Mouse (Mus musculus): ENCODE measurements around the gene Loxl3.

Loxl3 gene

DNA sequence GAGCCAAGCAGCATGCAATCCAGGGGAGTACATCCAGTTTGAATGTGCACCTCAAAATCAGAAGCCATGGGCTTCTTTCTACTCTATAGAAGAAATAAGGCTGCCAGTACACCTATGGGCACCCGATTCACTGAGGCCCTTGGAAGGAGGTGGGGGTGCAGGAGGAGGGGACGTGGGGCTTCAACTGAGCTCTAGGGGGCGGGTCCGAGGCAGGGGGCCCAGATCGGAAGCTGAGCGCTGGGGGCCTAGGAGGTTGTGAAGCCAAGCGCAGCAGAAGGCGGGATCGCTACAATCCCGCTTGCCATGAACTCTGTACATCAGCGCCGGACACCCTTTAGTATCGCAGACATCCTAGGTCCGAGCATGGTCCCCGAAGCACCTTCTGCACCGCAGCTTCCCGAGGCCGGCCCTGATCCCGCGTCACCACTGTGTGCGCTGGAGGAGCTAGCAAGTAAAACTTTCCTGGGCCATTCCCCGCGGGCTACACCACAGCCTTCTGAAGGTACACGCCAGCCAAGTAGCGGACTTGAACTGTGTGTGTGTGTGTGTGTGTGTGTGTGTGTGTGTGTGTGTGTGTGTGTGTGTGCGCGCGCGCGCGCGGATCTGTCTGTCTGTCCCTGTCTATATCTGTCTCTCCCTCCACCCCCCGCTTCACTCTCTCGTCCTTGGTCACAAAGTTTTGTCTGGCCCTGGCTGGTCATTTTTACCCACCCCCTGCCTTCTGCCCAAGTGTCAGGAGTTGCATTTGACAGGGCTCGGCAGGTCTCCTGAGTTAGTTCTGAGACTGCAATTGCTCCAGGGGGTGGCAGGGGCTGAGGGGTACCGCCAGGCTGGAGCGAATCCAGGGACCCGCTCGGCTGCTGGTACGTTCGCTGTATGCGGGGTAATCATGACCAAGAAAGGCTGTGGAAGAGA, 52.4 kb downstream of the Loxl3 start, which contains the start of gene Lbx2:
TSS of gene Lbx2 (plus strand) at position 247 of the 915 bp plus-strand sequence.
- no peak for DNase-seq (ENCODE audit: low spot score in 2 of 2)

DNA sequence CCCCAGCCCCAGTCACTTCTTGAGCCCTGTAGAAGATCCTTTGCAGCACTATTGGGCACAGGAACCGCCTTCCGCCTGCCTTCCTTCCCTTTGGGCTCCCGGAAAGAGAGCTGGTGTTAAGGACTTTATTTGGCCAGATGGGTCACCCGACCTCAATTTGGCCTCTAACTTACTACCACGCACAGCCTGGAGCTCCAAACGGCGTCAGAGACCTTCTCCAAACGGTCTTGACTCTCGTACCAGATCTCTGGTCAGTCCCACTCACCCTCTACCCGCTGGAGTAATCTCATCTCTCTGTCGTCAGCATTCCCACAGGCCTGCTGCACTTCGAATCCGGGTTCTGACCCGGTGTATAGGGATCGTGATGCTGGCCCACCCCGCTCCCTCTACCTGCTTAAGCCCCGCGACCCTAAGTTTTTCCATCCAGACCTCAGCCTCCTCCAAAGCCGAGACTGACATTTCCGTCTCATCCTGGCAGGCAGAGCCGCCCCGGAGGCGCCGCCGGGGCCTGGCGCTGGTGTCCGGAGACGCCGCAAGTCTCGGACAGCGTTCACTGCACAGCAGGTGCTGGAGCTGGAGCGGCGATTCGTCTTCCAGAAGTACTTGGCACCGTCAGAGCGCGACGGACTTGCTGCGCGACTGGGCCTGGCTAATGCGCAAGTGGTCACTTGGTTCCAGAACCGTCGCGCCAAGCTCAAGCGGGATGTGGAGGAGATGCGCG, 53.4 kb downstream of the Loxl3 start:
- DNase-seq (ENCODE audit: low spot score in 2 of 2): peak in 1 of 2 experiments; percentile 11

DNA sequence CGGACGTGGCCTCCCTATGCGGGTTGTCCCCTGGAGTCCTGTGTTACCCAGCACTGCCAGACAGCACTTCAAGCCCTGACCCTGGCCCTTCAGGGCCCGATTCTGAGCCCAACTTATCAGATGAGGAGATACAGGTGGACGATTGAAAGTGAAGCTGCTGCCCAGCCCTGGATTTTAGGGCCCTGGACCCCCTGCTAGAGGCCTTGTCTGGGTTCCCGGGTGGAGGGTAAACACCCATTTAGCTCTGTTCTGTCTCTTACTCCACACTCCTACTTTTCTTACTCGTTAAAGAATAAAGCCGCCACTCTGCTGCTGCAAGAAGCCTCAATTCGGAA, 53.9 kb downstream of the Loxl3 start:
- no peak for DNase-seq (ENCODE audit: low spot score in 2 of 2)

DNA sequence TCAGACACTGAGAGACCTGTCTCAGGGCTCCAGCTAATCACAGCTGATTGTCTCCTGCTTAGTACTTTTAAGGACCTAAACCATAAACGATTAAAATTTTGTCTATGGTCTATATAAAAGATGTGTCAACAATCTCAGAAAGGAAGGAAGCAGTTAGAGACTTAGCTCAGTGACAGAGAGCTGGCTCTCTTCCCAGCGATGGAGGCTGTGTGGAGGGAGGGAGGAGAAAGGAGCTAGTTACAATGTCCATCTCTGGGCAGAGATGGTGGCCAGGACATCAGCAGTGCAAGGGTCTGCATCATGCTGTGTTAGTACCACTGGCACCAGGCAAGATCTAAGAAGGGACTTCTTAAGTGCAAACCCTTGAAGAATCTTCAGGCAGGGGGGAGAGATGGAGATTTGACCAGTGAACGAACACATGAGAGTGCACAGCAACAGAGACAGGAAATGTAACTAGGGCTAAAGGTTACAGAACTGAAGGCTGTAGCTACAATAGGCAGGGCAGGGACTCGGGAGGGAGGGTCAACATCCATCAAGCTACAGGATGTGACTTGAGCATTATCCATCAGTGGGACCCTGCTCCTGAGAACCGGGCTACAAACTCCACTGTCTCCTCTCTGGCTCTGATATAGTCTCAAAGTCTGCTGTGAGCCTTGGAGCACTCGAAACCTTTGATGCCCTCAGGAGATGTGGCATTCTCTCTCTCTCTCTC, 58.6 kb downstream of the Loxl3 start:
- DNase-seq (ENCODE audit: low spot score in 2 of 2): no peak

DNA sequence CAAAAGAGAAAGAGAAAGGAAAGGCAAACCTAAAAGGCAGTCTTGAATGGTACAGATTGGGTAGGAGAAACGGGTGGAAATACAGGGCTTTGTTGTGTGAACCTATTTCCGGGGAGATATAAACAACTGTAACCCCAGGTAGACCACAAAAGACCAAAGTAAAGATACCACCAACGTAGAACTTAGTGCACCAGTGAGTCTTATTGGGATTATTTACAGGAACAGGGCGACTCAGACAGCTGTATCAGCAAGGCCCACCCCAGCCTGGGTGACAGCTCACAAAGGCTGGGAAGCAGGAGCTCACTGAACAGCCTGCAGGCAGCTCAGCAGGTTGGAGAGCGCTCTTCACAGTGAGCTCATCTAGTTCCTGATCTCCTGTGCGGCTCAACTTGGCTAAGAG, 62.0 kb downstream of the Loxl3 start:
- no peak for DNase-seq (ENCODE audit: low spot score in 2 of 2)

DNA sequence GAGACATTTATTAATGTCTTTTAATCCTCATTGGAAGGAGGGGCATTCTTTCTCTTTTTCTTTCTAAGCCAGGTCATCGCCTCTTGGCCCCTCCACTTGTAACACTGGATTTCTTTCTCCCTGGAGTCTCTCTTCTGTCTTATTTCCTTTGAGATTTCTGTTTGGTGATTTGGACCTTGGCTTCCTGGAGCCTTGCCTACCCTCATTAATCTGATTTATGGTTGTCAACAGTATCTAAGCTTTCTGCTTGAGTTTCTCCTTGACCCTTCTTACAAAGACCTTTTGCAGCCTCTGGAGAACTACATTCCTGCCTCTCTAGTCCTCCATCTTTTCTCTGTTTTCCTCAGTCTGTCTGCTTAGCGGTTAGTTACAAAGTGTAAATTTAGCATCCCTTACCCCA, 64.4 kb downstream of the Loxl3 start:
- DNase-seq (ENCODE audit: low spot score in 2 of 2): no peak

DNA sequence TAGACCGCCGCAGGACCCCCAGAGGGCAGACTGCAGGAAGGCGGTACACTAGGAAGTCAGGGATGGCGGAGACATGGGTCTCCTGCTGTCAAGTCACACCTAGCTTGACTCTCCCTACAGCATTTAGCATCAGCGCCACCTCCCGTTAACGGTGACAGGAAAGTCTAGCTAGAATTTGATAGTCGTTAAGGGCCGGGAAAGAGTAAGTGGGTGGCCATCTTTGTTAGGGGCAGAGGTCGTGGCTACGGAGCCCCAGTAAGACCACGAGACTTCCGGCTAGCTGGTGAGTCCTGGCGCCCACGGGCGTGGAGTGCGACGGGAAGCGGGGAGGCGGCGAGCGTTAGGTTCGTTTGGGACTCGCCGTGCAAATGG, 67.3 kb downstream of the Loxl3 start, which contains the start of the genes Ccdc142 and Gm42688:
TSS of gene Ccdc142 (plus strand) at position 286 of the 372 bp plus-strand sequence.
TSS of gene Gm42688 (plus strand) at position 302 of the 372 bp plus-strand sequence.
- DNase-seq (ENCODE audit: low spot score in 2 of 2): peak; percentile 86 to 89

DNA sequence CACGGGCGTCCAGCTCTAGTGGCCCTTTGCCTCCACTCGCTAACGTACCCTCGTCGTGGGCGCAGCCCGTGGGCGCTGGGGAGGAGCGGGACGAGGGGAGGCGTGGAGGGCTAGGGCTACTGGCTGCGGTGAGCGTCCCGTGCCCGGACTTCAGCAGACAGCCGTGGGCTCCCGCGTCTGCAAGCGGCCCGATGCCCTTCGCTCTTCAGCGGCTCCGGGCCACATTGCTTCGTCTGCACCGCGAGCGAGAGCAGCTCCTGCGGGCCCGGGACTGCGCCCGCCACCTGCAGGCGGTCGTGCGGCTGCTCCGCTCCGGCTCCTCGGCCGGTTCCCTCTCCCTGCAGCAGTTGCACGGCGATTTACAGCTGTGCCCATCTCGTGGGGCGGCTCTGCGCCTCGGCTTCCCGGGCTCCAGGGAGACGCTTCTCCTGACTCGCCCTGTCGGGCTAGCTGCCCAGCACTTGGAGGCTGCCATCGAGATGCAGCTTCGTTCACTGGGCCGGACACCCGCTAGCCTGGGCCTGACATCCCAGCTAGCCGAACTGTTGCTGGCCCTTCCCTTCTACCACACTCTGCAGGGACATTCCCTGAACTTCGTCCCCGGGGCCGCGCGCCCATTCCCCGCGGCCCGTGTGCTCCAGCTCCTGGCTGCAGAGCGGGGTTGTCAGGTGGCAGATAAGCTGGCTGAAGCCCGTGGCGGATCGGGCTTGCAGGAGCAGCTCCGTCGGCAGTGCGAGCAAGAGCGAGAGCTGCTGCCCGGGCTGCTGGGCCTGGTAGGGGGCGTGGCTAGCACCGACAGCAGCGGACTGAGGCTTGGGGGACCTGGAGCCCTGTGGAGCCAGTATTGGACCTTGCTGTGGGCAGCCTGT, 67.9 kb downstream of the Loxl3 start:
- DNase-seq (ENCODE audit: low spot score in 2 of 2): peak; percentile 53 to 57
